Mouse (Mus musculus): ENCODE data around the gene Exoc4.

DNA sequence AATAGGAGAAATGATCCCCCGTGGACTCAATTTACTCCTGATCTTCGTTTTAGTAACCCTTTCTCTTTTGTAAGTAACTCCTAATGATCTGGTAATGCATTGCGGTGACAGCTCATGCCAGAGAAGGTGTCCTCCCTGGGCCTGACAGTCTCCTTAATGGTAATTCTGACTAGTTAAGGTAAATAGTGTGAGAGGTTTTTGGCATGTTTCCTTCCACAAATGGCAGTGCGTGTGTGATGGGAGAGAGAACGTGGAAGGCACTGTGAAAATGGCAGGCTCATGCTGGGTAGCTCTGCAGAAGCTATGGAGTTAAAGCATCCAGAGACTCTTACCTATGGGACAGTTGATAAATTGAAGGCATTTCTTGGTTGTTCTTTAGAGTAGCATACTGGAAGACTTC is 15.1 kb downstream of the Exoc4 start:
- no peak for TF ChIP-seq GATA2 (IDR thresholded peaks at IDR 0.05; ENCODE audit: borderline replicate concordance, low read depth, low read length)
- no peak for TF ChIP-seq TAL1 (conservative IDR thresholded peaks at IDR 0.05; ENCODE audit: low read depth, low read length)

Measured in G1E (cell line).